Mouse (Mus musculus) myocyte (in vitro differentiated cells): Measurements from ENCODE around the gene Casp7. TPM values are rescaled to one million over a fixed set of nuclear protein-coding genes. Genes with fewer than 3 reads are reported as not detected.
A peak's percentile ranks its signal among the peaks of the same experiment; 100 is the strongest.

Experiments used
- H3K27me3 ChIP-seq: one replicate; pipeline ENCODE4 v1.6.1; 2011; ENCODE audit not compliant: control insufficient read depth, insufficient read depth, insufficient read length
- H3K36me3 ChIP-seq: one replicate; pipeline ENCODE4 v1.6.1; 2011; ENCODE audit not compliant: control insufficient read depth, insufficient read depth
- H3K4me2 ChIP-seq: one replicate; pipeline ENCODE4 v1.6.1; 2011; ENCODE audit warnings: low read depth, control low read depth
- H3K4me3 ChIP-seq: one replicate; pipeline ENCODE4 v1.5.1; 2011; ENCODE audit warnings: mild to moderate bottlenecking, control low read depth, moderate library complexity
- H3K79me2 ChIP-seq: one replicate; pipeline ENCODE4 v1.6.1; 2011; ENCODE audit not compliant: control insufficient read depth, insufficient read depth
- H3ac ChIP-seq: one replicate; pipeline ENCODE4 v1.6.1; 2011; ENCODE audit not compliant: control insufficient read depth, insufficient read length
- CEBPB ChIP-seq: IDR thresholded peaks from 2 replicates; pipeline ENCODE4 v1.6.1; 2011; ENCODE audit warnings: mild to moderate bottlenecking, moderate library complexity; ENCODE audit not compliant: poor library complexity, insufficient read depth, severe bottlenecking
- E2F4 ChIP-seq: IDR thresholded peaks from one replicate; pipeline ENCODE4 v1.6.1; 2011; ENCODE audit warnings: mild to moderate bottlenecking, control low read depth, moderate library complexity; ENCODE audit not compliant: insufficient read depth
- MAX ChIP-seq: IDR thresholded peaks from one replicate; pipeline ENCODE4 v1.6.1; 2011; ENCODE audit warnings: low read depth, mild to moderate bottlenecking, control low read depth
- MYOD1 ChIP-seq, 3 experiments: IDR thresholded peaks; one replicate each; pipeline ENCODE4 v1.6.1; 2011; ENCODE audit warnings: control low read depth in 2 of 3, low read depth in 2 of 3, mild to moderate bottlenecking in 2 of 3, moderate library complexity in 1 of 3; ENCODE audit not compliant: insufficient read length in 2 of 3, control insufficient read depth in 1 of 3
- MYOG ChIP-seq, 3 experiments: IDR thresholded peaks; one replicate each; pipeline ENCODE4 v1.6.1; 2011; ENCODE audit warnings: control low read depth in 2 of 3, low read depth in 2 of 3, mild to moderate bottlenecking in 2 of 3; ENCODE audit not compliant: insufficient read length in 2 of 3, control insufficient read depth in 1 of 3, insufficient read depth in 1 of 3
- POLR2A ChIP-seq: IDR thresholded peaks from one replicate; pipeline ENCODE4 v1.6.1; 2011; ENCODE audit warnings: low read depth, mild to moderate bottlenecking, control low read depth, moderate library complexity; ENCODE audit not compliant: insufficient read length
- POLR2AphosphoS2 ChIP-seq: IDR thresholded peaks from one replicate; pipeline ENCODE4 v1.6.1; 2011; ENCODE audit warnings: low read depth, control low read depth; ENCODE audit not compliant: insufficient read length
- REST ChIP-seq: IDR thresholded peaks from one replicate; pipeline ENCODE4 v1.6.1; 2011; ENCODE audit warnings: mild to moderate bottlenecking, control low read depth, moderate library complexity; ENCODE audit not compliant: insufficient read depth, insufficient read length
- SRF ChIP-seq: IDR thresholded peaks from one replicate; pipeline ENCODE4 v1.6.1; 2011; ENCODE audit warnings: low read depth; ENCODE audit not compliant: control insufficient read depth, insufficient read length
- TCF12 ChIP-seq: IDR thresholded peaks from one replicate; pipeline ENCODE4 v1.6.1; 2011; ENCODE audit warnings: mild to moderate bottlenecking, control low read depth; ENCODE audit not compliant: poor library complexity, insufficient read depth, severe bottlenecking
- TCF3 ChIP-seq: IDR thresholded peaks from one replicate; pipeline ENCODE4 v1.6.1; 2011; ENCODE audit warnings: low read depth, control low read depth; ENCODE audit not compliant: insufficient read length
- USF1 ChIP-seq: IDR thresholded peaks from one replicate; pipeline ENCODE4 v1.6.1; 2011; ENCODE audit warnings: low read depth, mild to moderate bottlenecking, control low read depth, moderate library complexity
- polyA plus RNA-seq: library from polyadenylated mRNA; unstranded; fragments of >200 nt; fragmentation: generic; extraction: Trizol; gene quantifications from one replicate; pipeline ENCODE4 v1.2.1, GENCODE M21; 2012; ENCODE audit warnings: missing spikeins

Gene Casp7
- polyA plus RNA-seq, 1 experiment = 6.6 TPM

- Histone ChIP-seq H3K79me2 (no peaks in the 10 kb centered on the region), H3K36me3 (no peaks in the 10 kb centered on the region), H3ac (no peak overlapping the region), H3K4me3 (no peak overlapping the region), H3K27me3 (no peaks in the 10 kb centered on the region), H3K4me2 (peak overlapping the region; percentile 46)
- TF ChIP-seq TCF3 (no peak), POLR2AphosphoS2 (no peak), MAX (no peak), REST (no peak), POLR2A (no peak), TCF12 (no peak), MYOD1 (IDR thresholded peaks at IDR 0.05; ENCODE audit: control insufficient read depth in 1 of 3, insufficient read length in 2 of 3, low read depth in 2 of 3) (no peak), SRF (no peak), USF1 (no peak), CEBPB (no peak), E2F4 (no peak)
These were observed 25.8 kb downstream of the Casp7 start for GRCm38 (mm10) chr19:56422476-56423338.

- H3K4me3 ChIP-seq = no peak overlapping the region
- no peaks in the 10 kb centered on the region for H3K27me3 ChIP-seq
- no peak overlapping the region for H3ac ChIP-seq
- H3K36me3 ChIP-seq = no peaks in the 10 kb centered on the region
- TF ChIP-seq E2F4 (no peak), POLR2A (no peak)
- H3K4me2 ChIP-seq = no peak overlapping the region
- no peaks in the 10 kb centered on the region for H3K79me2 ChIP-seq
These were observed 26.4 kb downstream of the Casp7 start for GRCm38 (mm10) chr19:56423370-56423769.

- no peak overlapping the region for H3K4me2 ChIP-seq
- TF ChIP-seq USF1 (no peak), MYOD1 (IDR thresholded peaks at IDR 0.05; ENCODE audit: control insufficient read depth in 1 of 3, insufficient read length in 2 of 3, low read depth in 2 of 3) (no peak), POLR2A (no peak), REST (no peak), TCF3 (no peak), E2F4 (no peak), CEBPB (no peak), POLR2AphosphoS2 (no peak), SRF (no peak), MAX (no peak), TCF12 (no peak), MYOG (IDR thresholded peaks at IDR 0.05; ENCODE audit: control insufficient read depth in 1 of 3, insufficient read depth in 1 of 3, insufficient read length in 2 of 3, low read depth in 2 of 3) (no peak)
- H3ac ChIP-seq = no peak overlapping the region
These were observed 27.9 kb downstream of the Casp7 start for GRCm38 (mm10) chr19:56424606-56425395.

GRCm38 (mm10) chr19:56425492-56425891 lies 28.6 kb downstream of the Casp7 start:
- no peaks in the 10 kb centered on the region for H3K79me2 ChIP-seq
- H3K27me3 ChIP-seq = no peaks in the 10 kb centered on the region
- no peak for TF ChIP-seq MAX
- no peak for TF ChIP-seq TCF12
- no peak for TF ChIP-seq MYOD1 (IDR thresholded peaks at IDR 0.05; ENCODE audit: control insufficient read depth in 1 of 3, insufficient read length in 2 of 3, low read depth in 2 of 3)
- TF ChIP-seq REST = no peak
- TF ChIP-seq POLR2A = no peak
- TF ChIP-seq TCF3 = no peak
- no peak for TF ChIP-seq SRF
- no peak for TF ChIP-seq POLR2AphosphoS2
- TF ChIP-seq MYOG (IDR thresholded peaks at IDR 0.05; ENCODE audit: control insufficient read depth in 1 of 3, insufficient read depth in 1 of 3, insufficient read length in 2 of 3, low read depth in 2 of 3) = no peak
- no peak for TF ChIP-seq E2F4
- no peak for TF ChIP-seq USF1
- TF ChIP-seq CEBPB = no peak
- no peak overlapping the region for H3K4me2 ChIP-seq
- H3ac ChIP-seq = no peak overlapping the region
- no peak overlapping the region for H3K4me3 ChIP-seq
- H3K36me3 ChIP-seq = no peaks in the 10 kb centered on the region

More at GRCm38 (mm10) chr19:56424606-56425395, 27.9 kb downstream of the Casp7 start:
- Histone ChIP-seq H3K4me3 (no peak overlapping the region), H3K36me3 (no peaks in the 10 kb centered on the region), H3K79me2 (no peaks in the 10 kb centered on the region), H3K27me3 (no peaks in the 10 kb centered on the region)
